Mouse (Mus musculus): Measurements from ENCODE around the gene Nol10.

DNA sequence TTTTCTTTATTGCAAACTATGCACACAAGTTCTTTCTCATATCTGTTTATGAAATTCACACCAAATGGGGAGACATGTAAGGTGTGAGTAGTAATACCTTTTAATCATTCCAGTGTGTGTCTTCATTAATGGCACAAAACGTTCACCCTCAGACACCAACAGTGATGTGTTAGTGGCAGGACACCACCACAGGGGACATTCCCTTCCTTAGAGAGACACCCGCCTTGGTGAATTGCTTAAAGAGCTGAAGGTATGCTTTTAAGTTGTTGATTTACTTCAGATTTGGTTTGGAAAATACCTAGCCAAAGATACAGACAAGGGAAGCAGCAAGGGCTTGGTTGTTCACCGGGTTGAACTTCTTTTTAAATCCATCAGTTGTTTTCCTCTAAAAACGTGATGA lies 102.7 kb downstream of the Nol10 start:
- TF ChIP-seq CTCF (IDR thresholded peaks at IDR 0.05; ENCODE audit: low read depth) (no peak), EP300 (IDR thresholded peaks at IDR 0.05; ENCODE audit: low read depth) (no peak)

Measured in liver, postnatal 0 days (tissue).